Mouse (Mus musculus): ENCODE measurements around the gene Atp6v1c2. TPM values are rescaled to one million over a fixed set of nuclear protein-coding genes. Genes with fewer than 3 reads are reported as not detected.

Gene Atp6v1c2
- polyA plus RNA-seq, 1 experiment from 2014 or later: 0.69 TPM

DNA sequence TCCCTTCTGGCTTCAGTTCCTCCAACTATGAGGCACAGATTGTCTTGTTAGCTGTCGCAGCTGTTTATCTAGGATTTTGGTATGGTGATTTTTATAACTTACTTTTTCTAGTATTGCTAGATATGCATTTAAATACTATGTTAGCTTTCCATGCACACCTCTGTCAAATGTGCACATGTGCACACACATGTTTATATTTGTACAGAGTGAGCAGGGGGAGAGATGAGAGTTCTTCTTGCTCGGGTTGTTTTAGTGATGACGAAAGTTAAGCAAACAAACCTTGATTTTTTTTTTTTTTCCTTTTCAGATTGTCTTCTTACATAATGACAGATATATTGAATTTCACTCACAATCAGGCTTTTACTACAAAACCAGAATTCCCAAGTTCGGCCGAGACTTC, 28.6 kb upstream of the Atp6v1c2 start:
- no peak overlapping the region for H3K27ac ChIP-seq
- 95% methylated on average over 5 of the region's 5 CpGs for WGBS
- DNase-seq (ENCODE audit: low spot score): no peak
- no peaks in the 10 kb centered on the region for H3K27me3 ChIP-seq (ENCODE audit: insufficient read depth, poor library complexity, severe bottlenecking)
- H3K36me3 ChIP-seq: peaks cover 87% of the 10 kb centered on the region
- H3K9me3 ChIP-seq: no peaks in the 10 kb centered on the region
- no peaks in the 10 kb centered on the region for H3K4me1 ChIP-seq
- no peak overlapping the region for H3K4me3 ChIP-seq

DNA sequence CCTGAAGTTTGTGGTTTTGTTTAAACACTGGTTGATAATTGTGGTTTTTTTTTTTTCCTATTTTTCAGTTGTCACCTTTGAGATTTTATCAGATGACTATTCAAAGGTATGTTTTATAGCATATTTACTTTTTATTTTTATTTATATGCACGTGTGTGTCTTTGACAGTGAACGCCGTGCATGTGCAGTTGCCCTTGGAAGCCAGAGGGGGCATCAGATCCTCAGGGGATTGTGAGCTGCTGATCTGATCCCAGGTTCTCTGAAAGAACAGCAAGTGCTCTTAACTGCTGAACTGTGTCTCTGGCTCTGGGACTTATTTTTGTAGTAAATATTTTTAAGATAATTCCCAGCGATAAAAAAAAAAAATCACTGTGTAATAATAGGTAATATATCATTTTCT, 27.7 kb upstream of the Atp6v1c2 start:
- no peak overlapping the region for H3K4me3 ChIP-seq
- no peak for DNase-seq (ENCODE audit: low spot score)
- WGBS: 86% methylated on average over 4 of the region's 4 CpGs
- no peaks in the 10 kb centered on the region for H3K9me3 ChIP-seq
- H3K27me3 ChIP-seq (ENCODE audit: insufficient read depth, poor library complexity, severe bottlenecking): no peaks in the 10 kb centered on the region
- H3K4me1 ChIP-seq: no peaks in the 10 kb centered on the region
- H3K36me3 ChIP-seq: peaks cover 86% of the 10 kb centered on the region
- no peak overlapping the region for H3K27ac ChIP-seq

DNA sequence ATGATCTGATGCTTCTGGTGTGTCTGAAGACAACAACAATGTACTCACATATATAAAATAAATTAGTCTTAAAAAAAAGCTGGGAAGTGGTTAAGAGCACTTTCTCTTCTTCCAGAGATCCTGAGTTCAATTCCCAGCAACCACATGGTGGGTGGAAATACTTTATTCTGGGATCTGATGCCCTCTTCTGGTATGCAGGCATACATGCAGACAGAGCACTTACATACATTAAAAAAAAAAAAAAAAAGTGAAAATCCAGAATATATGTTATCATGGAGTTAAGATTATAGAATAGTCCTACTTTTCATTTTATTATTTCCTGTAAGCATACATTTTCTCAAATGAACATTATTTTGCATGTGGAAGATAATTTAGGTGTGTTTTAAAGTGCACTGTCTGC, 20.9 kb upstream of the Atp6v1c2 start:
- DNase-seq (ENCODE audit: low spot score): no peak
- Histone ChIP-seq H3K36me3 (peaks cover 46% of the 10 kb centered on the region), H3K4me1 (peaks cover 10% of the 10 kb centered on the region)

DNA sequence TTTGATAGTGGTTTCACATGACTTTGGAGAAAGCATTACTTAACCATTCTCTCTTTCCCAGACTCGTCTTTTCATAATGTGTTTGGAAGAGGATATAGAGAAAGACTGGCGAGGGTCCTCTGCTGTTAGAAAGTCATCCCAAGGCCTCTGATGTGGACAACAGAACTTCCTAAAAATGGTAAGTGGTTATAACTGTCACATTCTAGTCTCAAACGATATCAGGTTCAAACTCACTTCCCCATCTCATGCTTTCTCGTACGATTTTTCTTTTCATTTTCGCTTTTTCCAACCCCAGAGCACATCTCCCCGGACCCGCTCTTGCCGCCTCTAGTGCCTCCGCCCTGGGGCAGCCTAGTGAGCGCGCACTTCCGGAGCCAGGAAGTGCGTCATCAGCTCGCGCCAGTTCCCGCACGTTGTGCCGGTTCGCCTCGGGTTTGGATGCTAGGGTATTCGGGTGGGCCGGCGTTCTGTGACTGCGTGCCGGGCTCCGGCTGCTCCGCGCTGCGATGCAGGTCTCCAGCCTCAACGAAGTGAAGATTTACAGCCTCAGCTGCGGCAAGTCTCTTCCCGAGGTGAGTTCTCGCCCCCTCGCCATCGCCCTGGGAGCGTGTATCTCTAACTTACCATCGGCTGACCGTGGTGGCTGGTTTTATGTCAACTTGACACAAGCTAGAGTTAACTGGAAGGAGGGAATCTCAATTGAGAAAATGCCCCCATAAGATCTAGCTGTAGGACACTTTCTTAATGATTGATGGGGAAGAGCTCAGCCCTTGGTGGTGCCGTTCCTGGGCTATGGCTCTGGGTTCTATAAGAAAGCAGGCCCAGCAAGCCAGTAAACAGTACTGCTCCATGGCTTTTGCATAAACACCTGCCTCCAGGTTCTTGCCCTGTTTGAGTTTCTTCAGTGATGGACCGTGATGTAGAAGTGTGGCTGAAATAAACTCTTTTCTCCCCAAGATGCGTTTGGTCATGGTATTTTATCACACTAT, 19.2 kb upstream of the Atp6v1c2 start, which contains the start of gene Nol10:
TSS of gene Nol10 (plus strand) at position 411 of the 989 bp plus-strand sequence.
- WGBS: under 1% methylated on average over 42 of the region's 42 CpGs

More for the DNA sequence above, 20.9 kb upstream of the Atp6v1c2 start:
- Histone ChIP-seq H3K9me3 (no peaks in the 10 kb centered on the region), H3K27ac (no peak overlapping the region), H3K4me3 (no peak overlapping the region), H3K27me3 (ENCODE audit: insufficient read depth, poor library complexity, severe bottlenecking) (no peaks in the 10 kb centered on the region)

DNA sequence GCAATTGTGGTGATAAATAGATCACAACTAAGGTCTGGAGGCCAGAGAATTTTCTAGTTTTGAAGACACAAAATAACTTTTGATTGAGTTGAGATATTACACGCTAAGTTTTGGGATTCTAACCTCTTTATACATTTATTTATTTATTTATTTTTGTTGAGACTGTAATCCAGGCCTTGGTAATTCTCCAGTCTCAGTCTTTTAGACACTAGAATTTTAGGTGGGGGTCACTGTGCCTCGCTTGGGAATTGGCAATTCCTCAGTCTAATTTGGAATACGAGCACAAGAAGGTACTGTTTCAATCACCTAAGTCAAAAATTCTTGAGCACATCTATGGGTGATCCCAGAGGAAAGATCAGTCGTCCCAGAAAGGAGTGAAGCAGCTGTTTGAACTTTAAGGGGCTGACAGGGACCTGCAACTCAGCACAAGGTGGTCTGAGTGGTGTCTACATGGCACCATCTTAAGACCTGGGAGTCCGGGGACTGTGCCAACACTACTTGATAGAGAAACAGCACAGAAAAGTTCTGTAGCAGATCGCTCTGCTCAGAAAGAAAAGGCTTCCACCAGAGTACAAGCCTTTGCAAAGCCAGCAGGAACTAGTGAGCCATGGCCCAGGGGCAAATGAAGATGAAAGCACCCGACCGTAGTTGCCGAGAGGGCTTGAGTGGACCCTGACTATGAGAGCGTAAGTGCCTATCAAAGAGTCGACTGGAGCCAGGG, 18.3 kb upstream of the Atp6v1c2 start:
- peaks cover 21% of the 10 kb centered on the region for H3K36me3 ChIP-seq
- peaks cover 10% of the 10 kb centered on the region for H3K4me1 ChIP-seq
- 36% methylated on average over 11 of the region's 11 CpGs for WGBS
- H3K4me3 ChIP-seq: peak overlapping the region; percentile 75
- H3K27ac ChIP-seq: peak overlapping the region; percentile 89
- no peak for DNase-seq (ENCODE audit: low spot score)
- H3K9me3 ChIP-seq: no peaks in the 10 kb centered on the region
- H3K27me3 ChIP-seq (ENCODE audit: insufficient read depth, poor library complexity, severe bottlenecking): no peaks in the 10 kb centered on the region

More for the DNA sequence above, 19.2 kb upstream of the Atp6v1c2 start, which contains the start of gene Nol10:
- peak; percentile 93 for DNase-seq (ENCODE audit: low spot score)
- peaks cover 10% of the 10 kb centered on the region for H3K4me1 ChIP-seq
- H3K4me3 ChIP-seq: peak within 1 kb of the TSS; percentile 75
- no peaks in the 10 kb centered on the region for H3K9me3 ChIP-seq
- peaks cover 29% of the 10 kb centered on the region for H3K36me3 ChIP-seq
- H3K27ac ChIP-seq: peak within 1 kb of the TSS; percentile 89
- H3K27me3 ChIP-seq (ENCODE audit: insufficient read depth, poor library complexity, severe bottlenecking): no peaks in the 10 kb centered on the region

DNA sequence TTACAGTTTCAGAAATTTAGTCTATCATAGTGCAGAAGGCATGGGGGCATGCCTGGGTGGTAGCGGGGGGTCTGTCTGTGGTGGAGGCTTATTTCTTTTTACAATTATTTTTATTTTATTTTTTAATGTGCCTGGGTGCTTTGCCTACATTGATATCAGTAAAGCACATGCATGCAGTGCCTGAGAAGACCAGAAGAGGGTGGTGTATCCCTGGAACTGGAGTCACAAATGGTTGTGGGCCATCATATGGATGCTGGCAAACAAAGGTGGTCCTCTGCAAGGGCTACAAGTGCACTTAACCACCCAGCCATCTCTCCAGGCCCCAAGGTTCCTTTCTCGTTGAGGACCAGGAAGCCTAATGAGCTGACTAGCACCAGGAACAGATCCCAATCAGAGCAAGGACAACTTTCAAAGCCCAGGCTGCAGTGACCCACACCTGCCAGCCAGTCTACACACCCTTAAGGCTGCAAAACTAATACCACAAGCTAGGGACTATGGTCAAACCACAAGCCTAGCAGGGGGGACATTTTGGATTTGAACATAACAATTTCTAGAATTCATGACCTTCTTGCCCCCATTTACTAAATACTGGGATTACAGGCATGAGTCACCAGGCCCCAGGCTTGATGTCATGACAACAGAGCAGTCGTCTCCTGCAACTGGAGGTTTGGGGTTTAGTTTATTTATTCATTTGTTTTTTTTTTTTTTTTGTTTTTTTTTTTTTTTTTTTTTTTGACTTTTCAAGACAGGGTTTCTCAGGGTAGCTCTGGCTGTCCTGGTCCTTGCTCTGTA, 10.2 kb upstream of the Atp6v1c2 start:
- Histone ChIP-seq H3K4me3 (no peak overlapping the region), H3K4me1 (no peaks in the 10 kb centered on the region), H3K27me3 (ENCODE audit: insufficient read depth, poor library complexity, severe bottlenecking) (no peaks in the 10 kb centered on the region), H3K36me3 (no peaks in the 10 kb centered on the region), H3K27ac (no peak overlapping the region), H3K9me3 (no peaks in the 10 kb centered on the region)
- WGBS: 55% methylated on average over 3 of the region's 3 CpGs
- DNase-seq (ENCODE audit: low spot score): no peak

DNA sequence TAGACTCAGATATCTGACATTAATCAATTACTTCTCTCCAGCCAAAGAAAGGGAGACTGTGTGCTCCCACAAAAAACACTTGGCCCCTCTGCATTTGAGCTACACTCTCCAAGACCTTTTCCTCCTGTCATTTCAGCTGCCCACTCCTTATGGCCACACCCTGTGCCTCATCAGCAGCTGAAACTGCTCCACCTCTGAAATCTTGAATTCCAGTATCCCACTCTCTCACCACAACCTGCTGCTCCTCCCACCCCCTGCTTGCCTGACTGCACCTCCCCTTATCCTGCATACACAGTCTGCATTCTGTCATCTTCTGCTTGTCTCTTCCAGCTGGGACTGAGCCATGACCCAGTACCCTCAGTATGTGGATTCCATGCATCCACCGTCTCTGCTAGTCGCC, 9.2 kb upstream of the Atp6v1c2 start:
- Histone ChIP-seq H3K4me1 (no peaks in the 10 kb centered on the region), H3K36me3 (no peaks in the 10 kb centered on the region), H3K9me3 (no peaks in the 10 kb centered on the region), H3K27ac (no peak overlapping the region), H3K4me3 (no peak overlapping the region), H3K27me3 (ENCODE audit: insufficient read depth, poor library complexity, severe bottlenecking) (no peaks in the 10 kb centered on the region)
- DNase-seq (ENCODE audit: low spot score): no peak
- WGBS: 61% methylated on average over 2 of the region's 2 CpGs

DNA sequence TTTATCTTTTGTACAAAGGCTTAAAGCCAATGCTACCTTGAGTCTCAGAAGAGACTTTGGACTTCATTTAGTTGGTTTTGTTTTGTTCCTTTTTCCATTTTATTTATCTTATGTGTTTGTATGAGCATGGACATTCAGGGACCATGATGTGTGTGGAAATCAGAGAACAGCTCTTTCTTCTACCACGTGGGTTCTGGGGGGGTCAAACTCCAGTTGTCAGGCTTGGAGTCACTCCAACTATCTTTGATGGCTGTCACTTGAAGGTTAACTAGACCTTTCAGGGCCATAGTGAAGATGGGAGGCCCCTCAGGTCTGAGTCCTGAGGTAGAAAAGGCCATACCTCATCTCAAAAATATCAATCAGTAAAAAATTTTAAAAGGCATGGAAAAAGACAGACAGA, 4.3 kb upstream of the Atp6v1c2 start:
- H3K27ac ChIP-seq: no peak overlapping the region
- no peaks in the 10 kb centered on the region for H3K9me3 ChIP-seq
- peaks cover 13% of the 10 kb centered on the region; the same call in 1 of the 2 replicates for H3K27me3 ChIP-seq (ENCODE audit: insufficient read depth, poor library complexity, severe bottlenecking)
- H3K4me3 ChIP-seq: no peak overlapping the region
- H3K4me1 ChIP-seq: no peaks in the 10 kb centered on the region
- no peak for DNase-seq (ENCODE audit: low spot score)
- H3K36me3 ChIP-seq: no peaks in the 10 kb centered on the region
- WGBS: 21% methylated on average over 1 of the region's 1 CpGs

DNA sequence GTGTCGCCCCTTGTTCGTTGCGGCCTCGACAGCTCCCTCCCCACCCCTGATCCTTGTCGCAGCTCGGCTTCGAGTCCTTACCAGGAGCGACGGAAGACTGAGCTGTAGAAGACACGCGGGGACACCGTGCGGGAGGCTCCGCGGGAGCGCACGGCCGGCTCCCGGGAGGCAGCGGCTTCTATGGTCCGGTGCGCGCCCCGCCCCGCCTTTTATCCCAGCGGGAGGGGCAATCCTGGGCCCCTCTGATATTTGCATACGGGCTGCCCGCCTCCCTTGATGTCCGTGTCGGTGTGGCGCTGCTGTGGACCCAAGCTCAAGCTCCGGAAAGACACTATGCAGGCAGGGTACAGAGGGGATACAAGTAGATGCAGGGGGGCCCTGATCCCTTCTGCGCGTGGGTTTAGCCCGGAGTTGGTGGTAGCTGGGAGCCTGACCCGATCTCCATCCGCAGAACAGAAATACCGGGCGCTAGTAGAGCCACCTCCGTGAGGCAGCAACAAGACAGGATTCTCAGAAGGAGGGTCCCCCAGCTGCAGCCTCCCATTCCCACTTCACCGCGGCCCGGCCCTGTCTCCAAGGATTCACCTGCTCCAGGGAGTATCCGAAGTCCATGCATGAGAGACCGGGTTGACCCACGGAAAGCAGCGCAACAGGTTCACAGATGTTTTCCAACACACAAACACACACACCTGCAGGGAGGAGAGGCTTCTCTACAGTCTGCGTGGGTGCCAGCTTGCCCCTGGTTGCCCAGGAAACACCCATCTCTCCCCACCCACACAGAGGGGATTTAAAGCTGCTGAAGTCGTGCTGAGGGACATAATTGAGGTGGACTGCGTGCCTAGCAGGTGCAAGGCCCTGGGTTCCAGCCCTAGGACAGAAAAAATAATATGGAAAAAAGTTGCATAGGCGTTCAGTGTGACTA, 4.3 kb downstream of the Atp6v1c2 start:
- no peaks in the 10 kb centered on the region for H3K36me3 ChIP-seq
- H3K27ac ChIP-seq: peak overlapping the region; percentile 38; the same call in 1 of the 2 replicates
- peak overlapping the region; percentile 64 for H3K4me3 ChIP-seq
- WGBS: 5% methylated on average over 51 of the region's 51 CpGs
- DNase-seq (ENCODE audit: low spot score): no peak
- H3K27me3 ChIP-seq (ENCODE audit: insufficient read depth, poor library complexity, severe bottlenecking): peaks cover 56% of the 10 kb centered on the region
- peaks cover 12% of the 10 kb centered on the region for H3K4me1 ChIP-seq
- no peaks in the 10 kb centered on the region for H3K9me3 ChIP-seq

DNA sequence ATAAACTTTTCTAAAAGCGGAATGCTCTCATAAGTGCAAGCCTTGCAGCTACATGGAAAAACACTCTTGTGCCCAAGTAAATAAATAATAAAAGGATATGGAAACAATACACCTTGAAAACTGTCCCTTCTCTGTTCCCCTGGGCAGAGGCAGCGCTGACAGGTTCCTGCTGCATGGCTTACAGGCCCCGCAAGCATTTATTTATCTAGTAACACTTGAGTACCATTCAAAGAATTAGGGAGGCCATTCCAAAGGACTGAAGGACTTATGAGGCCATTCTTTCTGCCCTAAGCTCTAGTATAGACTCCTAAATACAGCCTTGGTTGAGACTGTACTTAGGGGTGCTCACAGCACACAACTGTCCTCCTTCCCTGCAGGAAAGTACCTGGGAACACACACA, 10.7 kb downstream of the Atp6v1c2 start:
- Histone ChIP-seq H3K4me3 (no peak overlapping the region), H3K27me3 (ENCODE audit: insufficient read depth, poor library complexity, severe bottlenecking) (peaks cover 17% of the 10 kb centered on the region), H3K4me1 (peaks cover 4% of the 10 kb centered on the region; the same call in 1 of the 2 replicates), H3K9me3 (no peaks in the 10 kb centered on the region), H3K36me3 (no peaks in the 10 kb centered on the region), H3K27ac (no peak overlapping the region)
- DNase-seq (ENCODE audit: low spot score): no peak
- WGBS: 71% methylated on average over 3 of the region's 3 CpGs

DNA sequence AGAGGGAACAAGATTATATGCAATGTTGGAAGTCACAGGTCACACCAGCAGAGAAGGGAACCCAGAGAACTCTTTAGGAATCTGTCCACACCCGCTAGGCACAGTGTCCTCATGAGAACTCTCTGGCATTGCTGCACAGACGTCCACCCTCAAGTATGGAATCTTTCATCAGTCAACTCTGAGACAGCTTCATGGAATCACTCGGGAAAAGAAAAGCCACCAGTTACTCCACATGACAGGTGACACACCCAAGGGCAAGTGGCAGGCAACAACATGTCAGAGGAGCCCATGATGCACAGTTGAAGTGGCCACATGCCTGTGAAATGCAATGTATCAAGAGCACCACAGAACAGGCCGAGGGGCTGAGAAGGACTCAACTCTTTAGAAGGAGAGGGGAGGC, 11.2 kb downstream of the Atp6v1c2 start:
- Histone ChIP-seq H3K4me1 (peaks cover 4% of the 10 kb centered on the region; the same call in 1 of the 2 replicates), H3K27me3 (ENCODE audit: insufficient read depth, poor library complexity, severe bottlenecking) (peaks cover 13% of the 10 kb centered on the region), H3K4me3 (no peak overlapping the region), H3K9me3 (no peaks in the 10 kb centered on the region), H3K36me3 (no peaks in the 10 kb centered on the region), H3K27ac (no peak overlapping the region)
- WGBS: 49% methylated on average over 4 of the region's 4 CpGs
- no peak for DNase-seq (ENCODE audit: low spot score)

DNA sequence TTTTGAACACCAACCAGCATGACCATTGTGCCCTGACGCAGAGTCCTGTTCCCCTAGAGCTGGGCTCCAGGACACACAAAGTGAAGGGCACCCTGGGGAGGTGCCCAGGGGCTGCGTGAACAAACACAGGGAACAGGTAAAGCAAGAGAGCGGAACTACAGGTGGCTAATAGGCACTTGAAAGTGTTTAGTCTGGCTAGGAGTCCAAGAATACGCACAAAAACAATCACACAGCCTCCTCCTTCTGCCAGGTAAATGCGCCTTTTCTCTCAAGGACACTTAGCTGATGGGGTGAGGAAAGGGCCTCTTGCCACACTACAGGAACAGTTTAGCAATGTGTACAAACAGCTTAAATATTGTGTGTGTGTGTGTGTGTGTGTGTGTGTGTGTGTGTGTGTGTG, 13.1 kb downstream of the Atp6v1c2 start:
- 87% methylated on average over 5 of the region's 5 CpGs for WGBS
- no peak overlapping the region for H3K4me3 ChIP-seq
- H3K9me3 ChIP-seq: no peaks in the 10 kb centered on the region
- H3K27me3 ChIP-seq (ENCODE audit: insufficient read depth, poor library complexity, severe bottlenecking): no peaks in the 10 kb centered on the region
- DNase-seq (ENCODE audit: low spot score): no peak
- H3K27ac ChIP-seq: no peak overlapping the region
- peaks cover 4% of the 10 kb centered on the region; the same call in 1 of the 2 replicates for H3K4me1 ChIP-seq
- H3K36me3 ChIP-seq: no peaks in the 10 kb centered on the region

All from heart, embryonic 10.5 days (tissue).